Mouse (Mus musculus) midbrain, postnatal 0 days (tissue): ENCODE measurements around the gene Mrpl9. TPM values are rescaled to one million over a fixed set of nuclear protein-coding genes. Genes with fewer than 3 reads are reported as not detected.

Source experiments
- ATAC-seq: fragments of 200-750 bp; cut with Nextera tagmentation; 2 replicates; pipeline ENCODE4 v1.8.0; 2017; ENCODE audit warnings: moderate number of reproducible peaks, mild to moderate bottlenecking, moderate TSS enrichment, moderate library complexity; ENCODE audit not compliant: low FRiP score
- DNase-seq: peaks from one replicate; pipeline ENCODE4 v3.0.0-alpha.2; 2015; ENCODE audit warnings: low spot score
- H3K27ac ChIP-seq: fragments of 300-500 bp; sonication (generic); 2 replicates; pipeline ENCODE4 v1.5.1; 2014; ENCODE audit warnings: low read depth, mild to moderate bottlenecking, low read length, mixed read lengths
- H3K27me3 ChIP-seq: fragments of 300-500 bp; sonication (generic); 2 replicates; pipeline ENCODE4 v1.6.1; 2014; ENCODE audit warnings: low read length, control low read depth, mixed read lengths; ENCODE audit not compliant: insufficient read depth
- H3K36me3 ChIP-seq: fragments of 300-500 bp; sonication (generic); 2 replicates; pipeline ENCODE4 v1.6.1; 2014; ENCODE audit warnings: low read length, control low read depth, mixed read lengths; ENCODE audit not compliant: insufficient read depth
- H3K4me1 ChIP-seq: fragments of 300-500 bp; sonication (generic); 2 replicates; pipeline ENCODE4 v1.6.1; 2014; ENCODE audit warnings: mild to moderate bottlenecking, control low read depth, antibody characterized with exemption, low read length, mixed read lengths; ENCODE audit not compliant: insufficient read depth
- H3K4me2 ChIP-seq: fragments of 300-500 bp; sonication (generic); 2 replicates; pipeline ENCODE4 v1.6.1; 2014; ENCODE audit warnings: low read depth, mild to moderate bottlenecking, low read length, mixed read lengths; ENCODE audit not compliant: poor library complexity, severe bottlenecking
- H3K4me3 ChIP-seq: fragments of 300-500 bp; sonication (generic); 2 replicates; pipeline ENCODE4 v1.5.1; 2014; ENCODE audit warnings: low read depth, mild to moderate bottlenecking, low read length, moderate library complexity
- H3K9ac ChIP-seq: fragments of 300-500 bp; sonication (generic); replicated peaks from 2 replicates; pipeline ENCODE4 v1.6.1; 2014; ENCODE audit warnings: mild to moderate bottlenecking, low read length, moderate library complexity, mixed read lengths; ENCODE audit not compliant: poor library complexity, severe bottlenecking
- H3K9me3 ChIP-seq: fragments of 300-500 bp; sonication (generic); 2 replicates; pipeline ENCODE4 v1.6.1; 2016; ENCODE audit warnings: low read length, control low read depth
- CTCF ChIP-seq: IDR thresholded peaks from 2 replicates; pipeline ENCODE4 v1.5.1; 2016; ENCODE audit warnings: antibody characterized with exemption, mild to moderate bottlenecking
- WGBS: fragments of 180-500 bp; shearing (Covaris S2); extraction: QIAGEN DNeasy Blood & Tissue Kit; methylation state at CpG from one replicate; pipeline ENCODE4 v1.1.7; 2014; 5-methylcytosine and 5-hydroxymethylcytosine counted together
- polyA plus RNA-seq: library from polyadenylated mRNA; unstranded; fragments of >200 nt; fragmentation: Nextera tagmentation; extraction: Ambion mirVana; gene quantifications from 2 replicates; pipeline ENCODE4 v1.2.1, GENCODE M21; 2015
- total RNA-seq: library from RNA; depleted of rRNA; stranded (reverse); fragments of >200 nt; gene quantifications from 2 replicates; pipeline ENCODE4 v1.2.3, GENCODE M21; 2014

Gene Mrpl9
- total and polyA plus RNA-seq, 2 experiments from 2014 or later = 56.1 to 56.8 TPM

GRCm38 (mm10) chr3:94465632-94466430, 22.7 kb downstream of the Mrpl9 start:
- DNase-seq (peak; percentile 77), ATAC-seq (peak; percentile 70)
- 37% methylated on average over 13 of the region's 13 CpGs for WGBS
- H3K27ac ChIP-seq = peak overlapping the region; percentile 75
- H3K9me3 ChIP-seq = no peaks in the 10 kb centered on the region
- no peaks in the 10 kb centered on the region for H3K36me3 ChIP-seq
- no peaks in the 10 kb centered on the region for H3K27me3 ChIP-seq
- TF ChIP-seq CTCF = peak; percentile 43
- no peak overlapping the region for H3K4me3 ChIP-seq
- H3K4me2 ChIP-seq = no peak overlapping the region
- 0 out of 2 replicates have a peak overlapping the region, but pooled peaks have one; percentile 36 for H3K9ac ChIP-seq
- peaks cover 21% of the 10 kb centered on the region for H3K4me1 ChIP-seq

GRCm38 (mm10) chr3:94468931-94469330, 25.8 kb downstream of the Mrpl9 start:
- H3K9me3 ChIP-seq = no peaks in the 10 kb centered on the region
- no peak overlapping the region for H3K9ac ChIP-seq
- H3K4me3 ChIP-seq = no peak overlapping the region
- no peak overlapping the region for H3K27ac ChIP-seq
- peaks cover 25% of the 10 kb centered on the region for H3K4me1 ChIP-seq
- no peaks in the 10 kb centered on the region for H3K27me3 ChIP-seq
- TF ChIP-seq CTCF = no peak
- WGBS = 52% methylated on average over 3 of the region's 3 CpGs
- DNase-seq = no peak
- no peak for ATAC-seq
- H3K4me2 ChIP-seq = no peak overlapping the region
- no peaks in the 10 kb centered on the region for H3K36me3 ChIP-seq

GRCm38 (mm10) chr3:94472447-94473114, 29.5 kb downstream of the Mrpl9 start:
- Histone ChIP-seq H3K4me2 (peak overlapping the region; percentile 48), H3K4me1 (peaks cover 7% of the 10 kb centered on the region; the same call in 1 of the 2 replicates), H3K27ac (0 out of 2 replicates have a peak overlapping the region, but pooled peaks have one; percentile 7), H3K9me3 (no peaks in the 10 kb centered on the region), H3K36me3 (no peaks in the 10 kb centered on the region), H3K9ac (peak overlapping the region; percentile 33; the same call in 1 of the 2 replicates), H3K4me3 (peak overlapping the region; percentile 20; the same call in 1 of the 2 replicates), H3K27me3 (no peaks in the 10 kb centered on the region)
- DNase-seq = peak; percentile 56
- 10% methylated on average over 28 of the region's 28 CpGs for WGBS
- no peak for TF ChIP-seq CTCF
- no peak for ATAC-seq

- ATAC-seq (no peak), DNase-seq (no peak)
- Histone ChIP-seq H3K4me3 (0 out of 2 replicates have a peak overlapping the region, but pooled peaks have one; percentile 20), H3K9ac (no peak overlapping the region), H3K27me3 (no peaks in the 10 kb centered on the region), H3K4me2 (0 out of 2 replicates have a peak overlapping the region, but pooled peaks have one; percentile 48), H3K27ac (no peak overlapping the region), H3K4me1 (peaks cover 7% of the 10 kb centered on the region; the same call in 1 of the 2 replicates), H3K36me3 (no peaks in the 10 kb centered on the region), H3K9me3 (no peaks in the 10 kb centered on the region)
- 42% methylated on average over 10 of the region's 10 CpGs for WGBS
- no peak for TF ChIP-seq CTCF
Measured at GRCm38 (mm10) chr3:94473115-94473505, 30.0 kb downstream of the Mrpl9 start.

- H3K27ac ChIP-seq = no peak overlapping the region
- H3K4me3 ChIP-seq = no peak overlapping the region
- WGBS = 61% methylated on average over 5 of the region's 5 CpGs
- peaks cover 7% of the 10 kb centered on the region; the same call in 1 of the 2 replicates for H3K4me1 ChIP-seq
- no peaks in the 10 kb centered on the region for H3K27me3 ChIP-seq
- H3K9ac ChIP-seq = no peak overlapping the region
- H3K9me3 ChIP-seq = no peaks in the 10 kb centered on the region
- no peaks in the 10 kb centered on the region for H3K36me3 ChIP-seq
- DNase-seq (no peak), ATAC-seq (no peak)
- no peak for TF ChIP-seq CTCF
- no peak overlapping the region for H3K4me2 ChIP-seq
Measured at GRCm38 (mm10) chr3:94473567-94474232, 30.6 kb downstream of the Mrpl9 start.
